Mouse (Mus musculus): ENCODE results near the gene Mpzl2. TPM values are rescaled to one million over a fixed set of nuclear protein-coding genes. Genes with fewer than 3 reads are reported as not detected.
"Not testable (repeated sequence)": the region's sequence is repeated elsewhere in the genome, so short reads cannot be mapped to it uniquely, and the experiment has no call there.

The Mpzl2 gene
- polyA plus RNA-seq, 1 experiment from 2014 or later = 12.5 TPM

DNA sequence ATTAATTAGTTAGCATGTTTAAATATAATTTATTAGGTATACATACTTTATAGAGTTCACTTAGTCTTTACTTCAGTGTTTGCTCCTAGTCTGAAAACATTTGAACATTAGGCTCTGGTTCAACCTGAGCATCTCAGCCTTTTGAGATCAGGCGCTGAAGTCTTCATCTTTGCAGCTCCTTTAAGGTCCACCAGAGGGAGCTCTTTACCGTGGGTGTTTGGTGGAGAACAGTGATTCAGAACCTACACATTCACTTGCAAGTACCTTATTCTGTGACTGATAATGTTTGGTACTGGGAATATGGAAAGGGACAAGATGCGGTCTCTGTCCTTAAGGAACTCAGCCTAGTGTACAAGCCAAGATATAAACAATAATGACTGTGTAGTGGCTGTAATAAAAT lies 16.8 kb upstream of the Mpzl2 start:
- no peak overlapping the region for H3K4me3 ChIP-seq (ENCODE audit: low read depth, low read length)
- WGBS (ENCODE audit: insufficient replicate concordance) = 4% methylated on average over 3 of the region's 3 CpGs
- no peak for ATAC-seq (ENCODE audit: low read depth)

GRCm38 (mm10) chr9:45023638-45024037 lies 16.0 kb upstream of the Mpzl2 start:
- Histone ChIP-seq H3K9me3 (replicated peaks; ENCODE audit: control insufficient read depth, low read length) (no peaks in the 10 kb centered on the region), H3K4me1 (ENCODE audit: control insufficient read depth, low read depth, low read length) (no peaks in the 10 kb centered on the region), H3K27ac (ENCODE audit: low read length) (no peak overlapping the region), H3K4me3 (ENCODE audit: low read depth, low read length) (no peak overlapping the region), H3K36me3 (ENCODE audit: control insufficient read depth, insufficient read depth) (no peaks in the 10 kb centered on the region), H3K9ac (ENCODE audit: low read depth, low read length) (no peak overlapping the region), H3K4me2 (ENCODE audit: low read depth, low read length) (no peak overlapping the region), H3K27me3 (ENCODE audit: control insufficient read depth, insufficient read depth, low read depth, low read length) (no peaks in the 10 kb centered on the region; the same call in 1 of the 2 replicates)
- no peak for ATAC-seq (ENCODE audit: low read depth)
- 34% methylated on average over 3 of the region's 3 CpGs for WGBS (ENCODE audit: insufficient replicate concordance)

More for the DNA sequence above, 16.8 kb upstream of the Mpzl2 start:
- H3K9me3 ChIP-seq (replicated peaks; ENCODE audit: control insufficient read depth, low read length) = no peaks in the 10 kb centered on the region
- H3K4me1 ChIP-seq (ENCODE audit: control insufficient read depth, low read depth, low read length) = no peaks in the 10 kb centered on the region
- no peak overlapping the region for H3K9ac ChIP-seq (ENCODE audit: low read depth, low read length)
- no peak overlapping the region for H3K4me2 ChIP-seq (ENCODE audit: low read depth, low read length)
- H3K36me3 ChIP-seq (ENCODE audit: control insufficient read depth, insufficient read depth) = no peaks in the 10 kb centered on the region
- no peak overlapping the region for H3K27ac ChIP-seq (ENCODE audit: low read length)
- H3K27me3 ChIP-seq (ENCODE audit: control insufficient read depth, insufficient read depth, low read depth, low read length) = no peaks in the 10 kb centered on the region; the same call in 1 of the 2 replicates

GRCm38 (mm10) chr9:45024187-45024586 lies 15.4 kb upstream of the Mpzl2 start:
- WGBS (ENCODE audit: insufficient replicate concordance) = 60% methylated on average over 2 of the region's 2 CpGs
- no peak for ATAC-seq (ENCODE audit: low read depth)
- no peak overlapping the region for H3K4me2 ChIP-seq (ENCODE audit: low read depth, low read length)

GRCm38 (mm10) chr9:45027376-45027775 lies 12.2 kb upstream of the Mpzl2 start:
- no peaks in the 10 kb centered on the region; the same call in 1 of the 2 replicates for H3K4me1 ChIP-seq (ENCODE audit: control insufficient read depth, low read depth, low read length)
- no peak overlapping the region for H3K4me3 ChIP-seq (ENCODE audit: low read depth, low read length)
- ATAC-seq (ENCODE audit: low read depth) = no peak
- no peak overlapping the region for H3K4me2 ChIP-seq (ENCODE audit: low read depth, low read length)
- 35% methylated on average over 8 of the region's 8 CpGs for WGBS (ENCODE audit: insufficient replicate concordance)
- no peaks in the 10 kb centered on the region for H3K36me3 ChIP-seq (ENCODE audit: control insufficient read depth, insufficient read depth)
- H3K9me3 ChIP-seq (replicated peaks; ENCODE audit: control insufficient read depth, low read length) = no peaks in the 10 kb centered on the region
- no peaks in the 10 kb centered on the region for H3K27me3 ChIP-seq (ENCODE audit: control insufficient read depth, insufficient read depth, low read depth, low read length)
- no peak overlapping the region for H3K27ac ChIP-seq (ENCODE audit: low read length)
- H3K9ac ChIP-seq (ENCODE audit: low read depth, low read length) = no peak overlapping the region

More at GRCm38 (mm10) chr9:45024187-45024586, 15.4 kb upstream of the Mpzl2 start:
- H3K27me3 ChIP-seq (ENCODE audit: control insufficient read depth, insufficient read depth, low read depth, low read length) = no peaks in the 10 kb centered on the region; the same call in 1 of the 2 replicates
- no peaks in the 10 kb centered on the region for H3K9me3 ChIP-seq (replicated peaks; ENCODE audit: control insufficient read depth, low read length)
- no peaks in the 10 kb centered on the region for H3K4me1 ChIP-seq (ENCODE audit: control insufficient read depth, low read depth, low read length)
- no peak overlapping the region for H3K4me3 ChIP-seq (ENCODE audit: low read depth, low read length)
- no peak overlapping the region for H3K9ac ChIP-seq (ENCODE audit: low read depth, low read length)
- no peaks in the 10 kb centered on the region for H3K36me3 ChIP-seq (ENCODE audit: control insufficient read depth, insufficient read depth)
- no peak overlapping the region for H3K27ac ChIP-seq (ENCODE audit: low read length)

DNA sequence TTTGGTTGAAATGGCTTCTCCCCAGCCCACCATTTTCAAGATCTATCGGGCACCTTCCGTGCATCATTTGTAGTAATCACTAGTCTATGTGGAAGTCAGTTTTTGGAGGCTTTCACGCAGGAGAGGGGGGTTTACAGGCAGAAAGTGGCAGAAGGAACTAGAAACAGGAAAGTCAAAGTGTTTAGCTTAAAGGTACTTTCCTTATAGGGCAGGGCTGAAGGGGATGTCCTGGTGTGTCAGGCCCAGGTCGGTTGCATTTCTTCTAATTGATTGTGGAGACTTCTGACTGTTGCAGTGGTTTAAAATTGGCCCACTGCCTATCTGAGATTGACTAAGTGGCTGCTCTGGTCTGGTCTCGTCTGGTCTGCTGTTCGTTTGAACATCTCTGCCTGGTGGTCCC lies 9.3 kb upstream of the Mpzl2 start:
- Histone ChIP-seq H3K27me3 (ENCODE audit: control insufficient read depth, insufficient read depth, low read depth, low read length) (no peaks in the 10 kb centered on the region), H3K9ac (ENCODE audit: low read depth, low read length) (no peak overlapping the region), H3K27ac (ENCODE audit: low read length) (no peak overlapping the region), H3K4me2 (ENCODE audit: low read depth, low read length) (no peak overlapping the region), H3K4me1 (ENCODE audit: control insufficient read depth, low read depth, low read length) (no peaks in the 10 kb centered on the region; the same call in 1 of the 2 replicates), H3K9me3 (replicated peaks; ENCODE audit: control insufficient read depth, low read length) (no peaks in the 10 kb centered on the region), H3K4me3 (ENCODE audit: low read depth, low read length) (no peak overlapping the region), H3K36me3 (ENCODE audit: control insufficient read depth, insufficient read depth) (no peaks in the 10 kb centered on the region)
- 43% methylated on average over 6 of the region's 6 CpGs for WGBS (ENCODE audit: insufficient replicate concordance)
- no peak for ATAC-seq (ENCODE audit: low read depth)

DNA sequence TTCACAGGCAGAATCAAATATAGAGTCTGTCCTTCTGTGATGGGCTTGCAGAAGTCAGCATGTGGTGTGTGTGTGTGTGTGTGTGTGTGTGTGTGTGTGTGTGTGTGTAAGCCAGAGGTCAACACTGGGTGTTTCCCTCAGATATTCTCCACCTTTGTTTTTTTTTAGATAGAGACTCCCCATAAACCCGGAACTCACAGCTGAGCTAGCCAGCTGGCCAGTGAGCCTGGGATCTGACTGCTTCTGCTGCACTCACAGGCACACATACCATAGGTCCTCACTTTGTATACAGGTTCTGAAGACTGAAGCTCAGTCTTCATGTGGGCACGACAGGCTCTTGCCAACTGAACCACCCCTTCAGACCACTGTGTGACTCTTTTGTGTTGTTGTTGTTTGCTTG lies 7.3 kb upstream of the Mpzl2 start:
- Histone ChIP-seq H3K4me3 (ENCODE audit: low read depth, low read length) (no peak overlapping the region), H3K27me3 (ENCODE audit: control insufficient read depth, insufficient read depth, low read depth, low read length) (no peaks in the 10 kb centered on the region), H3K9me3 (replicated peaks; ENCODE audit: control insufficient read depth, low read length) (no peaks in the 10 kb centered on the region), H3K4me1 (ENCODE audit: control insufficient read depth, low read depth, low read length) (no peaks in the 10 kb centered on the region; the same call in 1 of the 2 replicates), H3K4me2 (ENCODE audit: low read depth, low read length) (no peak overlapping the region), H3K9ac (ENCODE audit: low read depth, low read length) (no peak overlapping the region), H3K27ac (ENCODE audit: low read length) (no peak overlapping the region), H3K36me3 (ENCODE audit: control insufficient read depth, insufficient read depth) (no peaks in the 10 kb centered on the region)
- no peak for ATAC-seq (ENCODE audit: low read depth)
- 38% methylated on average over 2 of the region's 2 CpGs for WGBS (ENCODE audit: insufficient replicate concordance)

GRCm38 (mm10) chr9:45034526-45034925 lies 5.1 kb upstream of the Mpzl2 start:
- 62% methylated on average over 3 of the region's 3 CpGs for WGBS (ENCODE audit: insufficient replicate concordance)
- H3K36me3 ChIP-seq (ENCODE audit: control insufficient read depth, insufficient read depth) = no peaks in the 10 kb centered on the region
- H3K27me3 ChIP-seq (ENCODE audit: control insufficient read depth, insufficient read depth, low read depth, low read length) = no peaks in the 10 kb centered on the region; the same call in 1 of the 2 replicates
- no peak overlapping the region for H3K4me3 ChIP-seq (ENCODE audit: low read depth, low read length)
- no peak overlapping the region for H3K4me2 ChIP-seq (ENCODE audit: low read depth, low read length)
- H3K9me3 ChIP-seq (replicated peaks; ENCODE audit: control insufficient read depth, low read length) = no peaks in the 10 kb centered on the region
- no peak overlapping the region for H3K9ac ChIP-seq (ENCODE audit: low read depth, low read length)
- no peaks in the 10 kb centered on the region; the same call in 1 of the 2 replicates for H3K4me1 ChIP-seq (ENCODE audit: control insufficient read depth, low read depth, low read length)
- no peak for ATAC-seq (ENCODE audit: low read depth)
- no peak overlapping the region for H3K27ac ChIP-seq (ENCODE audit: low read length)

- peaks cover 14% of the 10 kb centered on the region for H3K27me3 ChIP-seq (ENCODE audit: control insufficient read depth, insufficient read depth, low read depth, low read length)
- not testable (repeated sequence) for ATAC-seq (ENCODE audit: low read depth); H3K4me2 ChIP-seq (ENCODE audit: low read depth, low read length); H3K36me3 ChIP-seq (ENCODE audit: control insufficient read depth, insufficient read depth); H3K4me1 ChIP-seq (ENCODE audit: control insufficient read depth, low read depth, low read length); H3K9ac ChIP-seq (ENCODE audit: low read depth, low read length); H3K27ac ChIP-seq (ENCODE audit: low read length); H3K9me3 ChIP-seq (replicated peaks; ENCODE audit: control insufficient read depth, low read length); H3K4me3 ChIP-seq (ENCODE audit: low read depth, low read length)
- 38% methylated on average over 1 of the region's 1 CpGs for WGBS (ENCODE audit: insufficient replicate concordance)
Measured at GRCm38 (mm10) chr9:45037803-45038202, 1.8 kb upstream of the Mpzl2 start.

DNA sequence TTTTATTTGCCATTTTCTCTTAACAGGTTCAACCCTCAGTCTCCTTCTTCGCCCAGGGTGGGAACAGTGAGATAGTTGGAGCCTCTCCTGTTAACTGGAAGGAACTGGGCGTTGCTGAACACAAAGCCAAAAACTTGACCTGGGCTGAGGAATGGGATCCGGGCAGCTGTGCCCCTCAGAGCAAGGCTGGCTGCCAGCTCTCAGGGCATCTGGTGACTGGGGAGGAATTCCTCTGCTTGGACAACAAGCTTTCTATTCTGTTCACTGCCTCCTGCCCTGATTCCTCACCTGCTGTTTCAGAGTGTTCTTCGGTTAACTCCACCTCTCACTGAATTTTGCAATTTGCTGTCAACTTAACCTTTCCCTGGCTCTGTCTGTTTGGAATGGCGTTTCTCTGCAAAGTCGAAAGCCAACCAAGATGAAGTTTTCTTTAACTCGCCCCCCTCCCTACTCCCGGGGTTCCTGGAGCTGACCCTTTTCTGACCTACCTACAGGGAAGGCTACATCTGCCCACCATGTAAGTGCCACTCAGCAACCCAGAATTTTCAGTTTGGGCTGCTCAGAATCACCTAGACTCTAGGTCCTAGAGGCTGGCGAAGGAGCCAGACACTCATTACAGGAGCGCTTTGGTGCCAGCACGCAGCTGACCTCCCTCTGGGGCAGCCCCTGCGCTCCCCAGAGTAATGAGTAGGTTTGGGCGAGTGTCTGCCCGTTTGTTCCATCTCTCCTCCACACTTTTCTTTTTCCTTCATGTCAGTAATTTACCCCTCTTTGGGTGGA lies 657 bp downstream of the Mpzl2 start:
- Histone ChIP-seq H3K4me3 (ENCODE audit: low read depth, low read length) (peak overlapping the region; percentile 25), H3K9me3 (replicated peaks; ENCODE audit: control insufficient read depth, low read length) (no peaks in the 10 kb centered on the region), H3K4me2 (ENCODE audit: low read depth, low read length) (peak overlapping the region; percentile 43), H3K27ac (ENCODE audit: low read length) (peak overlapping the region; percentile 76), H3K9ac (ENCODE audit: low read depth, low read length) (peak overlapping the region; percentile 8; the same call in 1 of the 2 replicates), H3K4me1 (ENCODE audit: control insufficient read depth, low read depth, low read length) (no peaks in the 10 kb centered on the region), H3K27me3 (ENCODE audit: control insufficient read depth, insufficient read depth, low read depth, low read length) (peaks cover 27% of the 10 kb centered on the region), H3K36me3 (ENCODE audit: control insufficient read depth, insufficient read depth) (no peaks in the 10 kb centered on the region)
- ATAC-seq (ENCODE audit: low read depth) = peak; percentile 22; the same call in 1 of the 2 replicates
- 10% methylated on average over 14 of the region's 14 CpGs for WGBS (ENCODE audit: insufficient replicate concordance)
